Mouse (Mus musculus): ENCODE measurements around the gene Dusp8. TPM values are rescaled to one million over a fixed set of nuclear protein-coding genes. Genes with fewer than 3 reads are reported as not detected.
A peak's percentile ranks its signal among the peaks of the same experiment; 100 is the strongest.
"Not testable (repeated sequence)": the region's sequence is repeated elsewhere in the genome, so short reads cannot be mapped to it uniquely, and the experiment has no call there.

Gene Dusp8
- total RNA-seq (2014; fragmentation: Nextera tagmentation) (0.25 TPM in 1 of 2 replicates, not detected in the other), total RNA-seq (2017) (0.04 and 1.1 TPM in 2 replicates)

DNA sequence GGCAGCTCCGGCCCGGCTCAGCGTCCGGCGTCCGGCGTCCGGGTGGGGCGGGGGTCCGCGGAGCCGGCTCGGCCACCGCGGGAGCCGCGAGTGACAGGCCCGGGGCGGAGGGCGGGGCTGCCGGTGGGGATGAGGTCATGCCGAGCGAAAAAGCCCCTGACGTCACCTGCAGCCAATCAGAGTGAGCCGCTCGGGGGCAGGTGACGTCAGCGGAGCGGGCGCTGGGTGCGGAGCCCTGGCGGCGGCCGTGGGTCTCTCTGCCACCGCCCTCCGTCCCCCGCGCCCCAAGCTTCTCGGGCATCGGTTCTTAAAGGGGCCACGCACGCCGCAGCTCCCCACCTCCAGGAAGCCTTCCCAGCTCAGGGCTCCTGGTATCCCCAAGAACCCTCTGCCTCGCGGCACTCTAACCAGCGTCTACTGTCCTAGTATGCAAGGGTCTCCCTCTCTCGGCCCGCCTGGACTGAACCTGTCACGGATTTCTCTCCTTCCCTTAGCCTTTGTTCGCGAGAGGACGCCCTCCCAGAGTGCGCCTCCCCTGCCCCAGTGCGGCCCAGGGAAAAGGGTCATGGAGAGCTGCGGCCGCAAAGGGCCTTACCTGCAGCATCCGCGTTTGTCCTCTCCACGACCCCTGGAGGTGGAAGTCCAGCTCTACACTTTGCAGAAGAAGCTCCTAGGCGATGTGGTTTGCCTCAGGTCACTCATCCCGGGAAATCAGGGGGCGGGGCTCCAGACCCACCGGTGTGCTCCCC lies at the start of gene Dusp8:
Gene Dusp8, minus strand, starts transcription at position 661 of the 749 bp plus-strand sequence.
- peak; percentile 83 for ATAC-seq (replicated peaks; ENCODE audit: low FRiP score, low TSS enrichment, poor library complexity, severe bottlenecking)

DNA sequence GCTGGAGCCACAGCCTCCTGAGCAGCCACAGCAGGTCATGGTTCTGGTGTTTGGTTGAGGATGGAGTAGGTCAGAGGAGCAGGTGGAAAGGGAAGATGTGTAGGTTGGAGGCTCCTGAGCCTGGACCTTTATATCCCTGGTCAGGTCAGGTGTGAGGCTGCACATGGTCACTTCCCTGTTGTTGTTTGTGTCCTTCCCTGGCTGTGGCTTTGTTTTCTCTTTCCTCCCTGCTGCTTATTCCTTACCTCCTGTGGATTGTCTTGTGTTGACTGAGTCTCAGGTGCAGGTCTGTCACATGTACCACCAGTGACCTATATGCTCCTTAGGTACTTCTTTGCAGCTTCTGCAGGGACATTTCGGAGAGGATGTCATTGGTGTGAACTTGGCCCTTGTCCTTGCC lies 48.9 kb upstream of the Dusp8 start, which contains the start of gene Gm45337:
Gene Gm45337, minus strand, starts transcription at position 101 of the 400 bp plus-strand sequence.
- no peak for ATAC-seq (replicated peaks; ENCODE audit: low FRiP score, low TSS enrichment, poor library complexity, severe bottlenecking)

DNA sequence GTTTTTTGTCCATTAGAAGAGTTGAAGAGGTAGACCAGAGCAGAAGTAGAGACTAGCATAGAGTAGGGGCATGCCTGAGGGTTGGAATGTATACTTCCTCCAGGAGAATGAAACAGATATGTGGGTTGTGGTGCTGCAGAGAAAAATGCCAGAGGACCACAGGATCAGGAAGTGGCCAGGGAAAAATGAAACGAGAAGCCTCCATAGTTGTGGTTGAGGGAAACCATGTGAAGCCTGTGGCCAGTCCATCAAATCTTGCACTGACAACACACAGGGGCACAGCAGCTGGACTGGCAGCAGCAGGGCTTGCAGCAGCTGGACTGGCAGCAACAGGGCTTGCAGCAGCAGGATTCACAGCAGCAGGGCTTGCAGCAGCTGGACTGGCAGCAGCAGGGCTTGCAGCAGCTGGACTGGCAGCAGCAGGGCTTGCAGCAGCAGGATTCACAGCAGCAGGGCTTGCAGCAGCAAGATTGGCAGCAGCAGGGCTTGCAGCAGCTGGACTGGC lies 47.9 kb upstream of the Dusp8 start:
- not testable (repeated sequence) for ATAC-seq (replicated peaks; ENCODE audit: low FRiP score, low TSS enrichment, poor library complexity, severe bottlenecking)

DNA sequence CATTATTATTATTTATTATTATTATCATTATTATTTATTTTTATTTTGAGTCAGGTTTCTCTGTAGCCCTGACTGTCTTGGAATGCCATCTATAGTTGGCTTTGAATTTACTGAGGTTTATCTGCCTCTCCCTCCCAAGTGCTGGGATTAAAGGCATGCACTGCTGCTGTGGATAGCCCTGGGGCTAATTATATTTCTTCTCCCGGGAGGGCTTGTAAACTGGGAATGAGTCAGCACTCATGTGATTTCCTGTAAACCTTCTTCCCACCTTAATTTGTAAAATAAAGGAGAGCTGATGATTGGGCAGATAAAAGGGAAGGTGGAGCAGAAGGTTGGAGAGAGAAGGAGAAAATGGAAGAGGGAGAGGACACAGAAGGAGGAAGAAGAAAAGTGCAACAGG lies 45.1 kb upstream of the Dusp8 start:
- ATAC-seq (replicated peaks; ENCODE audit: low FRiP score, low TSS enrichment, poor library complexity, severe bottlenecking) = no peak

DNA sequence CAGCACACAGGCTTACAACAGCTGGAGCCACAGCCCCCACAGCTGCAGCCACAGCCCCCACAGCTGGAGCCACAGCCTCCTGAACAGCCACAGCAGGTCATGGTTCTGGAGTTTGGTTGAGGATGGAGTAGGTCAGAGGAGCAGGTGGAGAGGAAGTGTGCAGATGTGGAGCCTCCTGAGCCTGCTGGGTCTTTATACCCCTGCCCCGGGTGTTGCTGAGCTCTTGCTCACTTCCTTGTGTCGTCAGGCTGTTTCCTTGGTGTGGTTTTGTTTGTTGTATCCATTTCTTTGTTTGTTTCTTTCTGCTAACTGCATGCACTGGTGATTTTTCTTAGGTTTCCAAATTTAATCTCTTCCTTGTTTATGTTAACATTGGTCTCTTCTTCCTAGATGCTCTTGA lies 40.3 kb upstream of the Dusp8 start, which contains the start of gene Gm39115:
Gene Gm39115, minus strand, starts transcription at position 101 of the 400 bp plus-strand sequence.
- not testable (repeated sequence) for ATAC-seq (replicated peaks; ENCODE audit: low FRiP score, low TSS enrichment, poor library complexity, severe bottlenecking)

DNA sequence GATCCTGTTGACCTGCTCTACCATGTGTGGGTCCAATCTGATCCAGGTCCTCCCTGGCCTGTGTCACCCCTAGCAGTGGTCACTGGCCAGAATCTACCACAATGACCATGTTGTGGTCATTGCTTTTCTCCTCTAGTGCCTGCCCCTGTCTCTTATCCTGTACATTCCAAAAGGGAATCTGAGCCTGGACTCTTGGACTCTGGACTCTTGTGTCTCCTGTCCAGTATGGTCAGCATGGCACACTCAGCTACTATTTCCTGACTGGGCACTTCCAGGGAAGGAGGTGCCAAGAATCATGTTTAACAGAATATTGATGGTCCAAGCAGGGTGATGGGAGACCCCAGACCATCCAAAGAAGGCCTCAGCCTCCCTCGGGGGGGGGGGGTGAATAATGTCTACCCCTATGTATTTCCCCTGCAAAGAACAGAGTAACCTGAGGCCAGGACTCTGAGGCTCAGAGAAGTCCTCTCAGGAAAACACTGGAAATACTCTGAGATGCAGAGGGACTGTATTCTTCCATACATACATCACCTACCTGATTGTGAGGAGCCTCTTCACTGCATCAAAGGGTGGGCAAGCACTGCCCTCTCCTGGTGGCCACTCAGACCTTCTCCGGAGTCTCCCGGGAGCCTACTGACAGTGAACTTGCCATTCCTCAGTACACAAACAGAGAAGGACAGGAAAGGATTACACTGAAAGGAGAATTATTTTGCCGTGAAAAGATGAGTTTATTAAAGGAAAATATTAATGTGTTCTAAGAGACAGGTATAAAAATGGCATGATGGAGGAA lies 38.8 kb upstream of the Dusp8 start:
- ATAC-seq (replicated peaks; ENCODE audit: low FRiP score, low TSS enrichment, poor library complexity, severe bottlenecking) = no peak

DNA sequence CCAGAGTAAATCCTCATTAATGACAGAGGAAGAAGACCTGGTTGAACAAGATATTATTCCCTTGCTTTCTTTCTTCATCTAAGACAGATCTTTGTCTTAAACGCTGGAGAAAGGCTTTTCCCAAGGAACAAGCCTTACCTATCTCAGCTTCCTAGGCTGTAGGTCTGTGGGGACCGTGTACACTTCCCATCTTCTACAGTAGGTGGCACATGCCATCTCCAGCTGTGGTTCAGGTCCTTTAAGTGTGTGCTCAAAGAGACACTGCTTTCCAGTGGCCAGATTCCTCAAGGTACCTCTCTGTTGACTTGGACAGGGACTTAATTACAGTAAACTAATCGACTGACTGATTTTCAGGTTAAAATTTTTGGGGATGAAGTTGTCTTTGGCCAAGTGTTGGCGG lies 33.2 kb upstream of the Dusp8 start:
- no peak for ATAC-seq (replicated peaks; ENCODE audit: low FRiP score, low TSS enrichment, poor library complexity, severe bottlenecking)

DNA sequence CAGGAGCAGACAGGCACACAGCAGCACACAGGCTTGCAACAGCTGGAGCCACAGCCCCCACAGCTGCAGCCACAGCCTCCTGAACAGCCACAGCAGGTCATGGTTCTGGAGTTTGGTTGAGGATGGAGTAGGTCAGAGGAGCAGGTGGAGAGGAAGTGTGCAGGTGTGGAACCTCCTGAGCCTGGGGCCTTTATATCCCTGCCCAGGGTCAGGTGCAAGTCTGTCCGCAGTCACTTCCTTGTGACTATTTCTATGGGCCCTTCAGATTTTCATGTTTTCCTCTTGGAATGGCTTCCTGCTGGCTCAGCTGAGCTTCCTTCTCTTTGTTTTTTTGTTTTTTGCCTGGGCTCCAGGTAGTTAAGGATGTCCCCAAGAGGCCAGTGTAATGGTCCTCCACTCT lies 25.0 kb upstream of the Dusp8 start, which contains the start of gene Gm45618:
Gene Gm45618, minus strand, starts transcription at position 101 of the 400 bp plus-strand sequence.
- ATAC-seq (replicated peaks; ENCODE audit: low FRiP score, low TSS enrichment, poor library complexity, severe bottlenecking) = not testable (repeated sequence)

DNA sequence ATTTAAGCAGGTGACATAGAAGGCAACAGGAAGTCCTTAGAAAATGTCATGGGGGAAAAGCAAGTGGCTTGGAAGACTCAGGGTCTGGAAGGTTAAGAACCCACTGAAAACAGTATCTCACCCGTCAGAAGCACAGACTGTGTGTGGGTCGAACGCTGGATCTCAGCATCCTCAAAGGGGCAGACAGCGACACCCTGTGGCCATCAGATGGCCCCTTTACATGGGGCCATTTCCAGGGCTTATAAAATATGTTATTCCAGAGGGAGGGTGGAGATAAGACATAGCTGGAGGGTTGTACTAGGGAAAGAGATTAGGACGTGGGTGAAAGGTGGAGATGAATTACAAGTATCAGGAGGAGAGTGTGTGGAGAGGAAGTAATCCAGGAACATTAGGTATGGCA lies 24.0 kb upstream of the Dusp8 start:
- ATAC-seq (replicated peaks; ENCODE audit: low FRiP score, low TSS enrichment, poor library complexity, severe bottlenecking) = peak; percentile 70

DNA sequence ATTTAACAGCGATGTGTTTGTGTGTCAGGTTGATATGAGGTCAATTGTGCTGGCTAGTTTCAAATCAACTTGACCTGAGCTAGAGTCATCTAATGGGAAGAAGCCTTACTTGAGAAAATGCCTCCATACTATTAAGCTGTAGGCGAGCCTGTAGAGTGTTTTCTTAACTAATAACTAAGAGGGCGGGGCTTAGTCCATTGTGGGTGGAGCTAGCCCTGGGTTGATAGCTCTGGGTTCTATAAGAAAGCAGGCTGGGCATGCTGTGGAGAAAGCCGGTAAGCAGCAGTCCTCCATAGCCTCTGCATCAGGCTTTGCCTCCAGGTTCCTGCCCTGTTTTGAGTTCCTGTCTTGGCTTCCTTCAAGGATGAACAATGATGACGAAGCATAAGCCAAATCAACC lies 9.1 kb upstream of the Dusp8 start:
- peak; percentile 65; the same call in 1 of the 2 replicates for ATAC-seq (replicated peaks; ENCODE audit: low FRiP score, low TSS enrichment, poor library complexity, severe bottlenecking)

DNA sequence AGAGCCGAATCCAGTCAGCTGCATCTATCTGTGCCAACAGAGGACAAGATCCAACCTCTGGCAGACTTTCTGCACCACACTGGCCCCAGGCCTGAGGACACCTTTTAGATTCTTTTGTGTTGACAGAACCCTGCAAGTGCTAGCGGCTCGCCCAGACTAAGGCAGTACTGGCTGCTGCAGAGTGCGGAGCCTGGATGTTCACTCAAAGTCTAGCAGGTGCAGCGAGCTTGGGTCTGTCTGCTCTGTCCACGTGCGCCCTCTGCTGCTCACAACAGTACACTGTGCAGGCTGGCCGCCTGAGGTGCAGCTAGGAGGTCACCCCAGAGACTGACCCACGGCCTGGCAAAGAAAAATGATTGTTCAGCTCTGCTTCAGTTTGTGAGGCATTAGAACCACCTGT lies 2.1 kb upstream of the Dusp8 start:
- peak; percentile 81 for ATAC-seq (replicated peaks; ENCODE audit: low FRiP score, low TSS enrichment, poor library complexity, severe bottlenecking)

DNA sequence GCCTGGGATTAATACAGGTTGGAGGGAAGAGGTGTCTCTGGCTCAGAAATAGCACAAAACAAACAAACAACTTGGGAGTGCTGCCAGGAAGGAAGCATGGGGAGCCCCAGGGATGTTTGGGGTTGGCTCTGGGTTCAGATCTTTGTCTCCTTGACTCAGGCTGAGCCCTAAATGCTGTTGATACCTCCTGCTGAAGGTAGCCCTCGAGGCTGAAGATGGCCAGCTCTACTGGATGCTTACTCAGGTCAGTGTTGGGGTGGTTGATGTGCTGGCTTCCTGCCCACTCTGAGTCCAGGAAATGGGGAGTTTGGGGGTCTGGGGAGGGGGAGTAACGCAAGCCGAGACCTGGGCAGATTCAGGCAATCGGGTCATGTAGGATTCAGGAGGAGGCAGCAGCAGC lies 1.1 kb upstream of the Dusp8 start:
- no peak for ATAC-seq (replicated peaks; ENCODE audit: low FRiP score, low TSS enrichment, poor library complexity, severe bottlenecking)

DNA sequence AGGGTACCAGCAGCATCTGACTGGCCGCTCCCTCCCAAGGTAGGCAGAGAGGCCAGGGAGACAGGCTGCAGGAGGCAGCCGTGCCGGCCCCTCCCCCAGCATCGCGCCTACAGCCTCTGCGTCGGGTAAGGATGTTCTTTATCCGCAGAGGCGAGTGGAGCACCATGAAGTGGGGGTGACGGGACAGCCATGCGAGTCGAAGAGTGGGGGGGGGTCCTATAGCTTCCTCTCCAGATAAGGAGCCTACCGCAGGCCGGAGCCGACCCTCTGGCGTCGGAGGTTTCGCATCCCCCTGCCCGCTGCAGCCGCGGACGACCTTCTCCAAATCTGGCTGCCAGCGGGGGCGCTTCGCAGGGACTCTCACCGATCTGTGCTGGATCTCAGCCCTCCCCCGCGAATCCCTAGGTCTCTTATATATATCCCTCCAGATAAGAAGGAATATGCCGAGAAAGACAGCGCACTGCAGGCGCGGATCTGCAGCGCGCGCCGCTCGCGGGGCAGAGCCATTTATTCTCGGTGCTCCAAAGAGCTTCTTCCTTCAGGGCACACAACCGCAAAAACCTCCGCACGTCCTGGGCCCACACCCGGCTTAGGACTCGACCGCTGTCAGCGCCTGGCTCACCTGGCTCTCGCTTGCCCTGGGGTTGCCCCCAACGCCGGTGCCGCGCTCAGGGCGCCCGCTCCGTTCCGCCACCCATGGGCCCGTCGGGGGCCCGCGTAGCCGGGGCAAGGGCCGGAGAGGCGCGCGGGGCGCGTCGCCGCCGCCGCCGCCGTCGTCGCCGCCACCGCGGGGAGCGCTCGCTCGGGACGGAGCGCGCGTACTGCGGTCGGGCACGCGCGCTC lies 1.1 kb downstream of the Dusp8 start:
- no peak for ATAC-seq (replicated peaks; ENCODE audit: low FRiP score, low TSS enrichment, poor library complexity, severe bottlenecking)

DNA sequence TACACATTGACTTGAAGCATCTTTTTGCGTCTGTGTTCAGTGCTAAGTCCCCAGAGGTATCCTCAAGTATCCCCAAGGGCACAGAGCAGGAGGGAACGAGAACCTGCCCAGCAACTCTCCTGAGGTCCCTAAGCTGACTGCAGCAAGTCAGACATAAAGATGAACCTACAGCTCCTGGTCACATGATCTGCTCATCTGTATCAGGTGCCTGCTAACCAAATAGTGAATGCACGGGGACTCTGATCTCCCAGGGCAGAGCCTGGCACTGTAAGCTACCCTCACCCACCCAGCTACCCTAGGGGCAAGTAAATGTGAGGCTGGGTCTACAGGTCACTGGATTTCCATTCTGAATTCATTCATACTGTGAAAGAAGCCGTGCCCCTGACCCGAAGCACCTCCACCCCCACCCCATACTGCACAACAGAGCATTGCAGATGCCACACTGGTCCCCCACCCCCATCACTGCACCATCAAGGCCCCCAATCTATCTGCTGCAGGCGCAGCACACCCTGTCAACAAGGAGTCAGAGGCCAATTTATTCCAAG lies 1.9 kb downstream of the Dusp8 start:
- no peak for ATAC-seq (replicated peaks; ENCODE audit: low FRiP score, low TSS enrichment, poor library complexity, severe bottlenecking)

DNA sequence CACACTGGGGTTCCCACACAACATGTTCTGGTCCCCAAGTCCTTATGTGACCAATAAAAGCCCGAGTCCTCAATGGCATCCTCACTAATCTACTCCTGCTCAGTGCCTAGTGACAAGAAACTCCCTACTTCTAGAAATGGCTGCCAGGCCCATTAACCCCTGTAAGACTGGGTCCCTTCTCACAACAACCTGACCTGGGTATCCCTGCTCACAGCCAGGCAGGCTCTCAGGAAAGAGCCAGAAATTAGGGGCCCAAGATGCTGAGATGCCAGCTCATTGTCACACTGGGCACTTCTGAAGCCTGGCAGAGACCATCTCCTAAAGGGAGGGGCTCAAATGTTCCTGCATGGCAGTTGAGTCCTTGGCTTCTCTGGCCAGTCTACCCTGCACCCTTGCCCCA lies 2.7 kb downstream of the Dusp8 start:
- ATAC-seq (replicated peaks; ENCODE audit: low FRiP score, low TSS enrichment, poor library complexity, severe bottlenecking) = no peak

DNA sequence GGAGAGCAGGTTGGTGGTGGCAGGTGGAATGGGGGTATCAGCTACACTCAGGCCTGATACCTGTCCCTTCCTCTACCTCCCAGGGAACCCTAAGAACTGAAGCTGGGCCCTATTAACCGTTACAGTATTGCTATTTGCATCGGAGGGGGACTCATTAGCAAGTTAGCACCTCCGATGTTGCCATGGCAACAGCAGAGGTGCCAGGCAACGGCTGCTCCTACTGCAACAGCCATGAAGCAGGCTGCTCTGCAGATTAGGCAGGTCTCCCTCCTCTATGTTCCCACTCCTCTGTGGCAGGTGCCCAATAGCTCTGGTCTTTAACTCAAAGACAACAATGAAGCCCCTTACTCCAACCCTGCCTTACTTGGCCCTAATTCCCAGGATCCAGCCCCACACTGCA lies 3.8 kb downstream of the Dusp8 start:
- no peak for ATAC-seq (replicated peaks; ENCODE audit: low FRiP score, low TSS enrichment, poor library complexity, severe bottlenecking)

DNA sequence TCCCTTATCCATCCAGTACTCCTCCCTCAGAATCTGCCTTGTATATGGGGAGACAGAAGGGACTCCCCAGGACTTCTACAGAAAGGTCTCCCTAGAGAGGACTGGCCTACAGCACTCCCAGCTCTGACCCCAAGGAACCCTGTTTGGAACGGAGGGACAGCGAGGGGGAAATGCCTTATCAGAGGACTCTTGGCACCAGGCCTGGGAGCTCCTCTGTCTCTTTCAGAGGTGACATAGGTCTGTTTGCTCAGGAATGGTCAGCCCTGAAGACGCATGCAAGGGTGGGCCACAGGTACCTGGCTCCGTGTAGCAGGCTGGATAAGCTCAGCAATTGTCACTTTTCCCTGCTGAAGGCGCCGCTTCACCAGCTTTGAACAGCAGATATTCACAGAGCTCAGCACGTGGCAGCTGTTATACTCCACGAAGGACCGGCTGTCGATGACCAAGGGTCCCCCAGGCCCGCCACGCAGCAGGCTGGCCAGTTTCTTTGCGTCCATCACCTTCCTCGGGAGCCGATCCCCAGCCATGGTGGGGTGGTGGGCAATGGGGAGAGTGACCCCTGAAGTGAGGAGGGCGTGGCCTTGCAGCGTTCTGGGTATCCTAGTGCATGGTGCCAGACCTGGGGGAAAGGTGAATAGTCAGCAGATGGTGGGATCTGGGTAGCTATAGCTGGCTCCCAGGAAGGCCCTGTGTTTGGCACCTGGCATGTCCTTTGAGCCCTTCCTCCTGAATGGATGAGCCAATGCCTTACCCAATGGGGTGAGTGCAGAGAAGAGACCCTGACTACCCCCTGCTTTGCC lies 5.8 kb downstream of the Dusp8 start:
- no peak for ATAC-seq (replicated peaks; ENCODE audit: low FRiP score, low TSS enrichment, poor library complexity, severe bottlenecking)

DNA sequence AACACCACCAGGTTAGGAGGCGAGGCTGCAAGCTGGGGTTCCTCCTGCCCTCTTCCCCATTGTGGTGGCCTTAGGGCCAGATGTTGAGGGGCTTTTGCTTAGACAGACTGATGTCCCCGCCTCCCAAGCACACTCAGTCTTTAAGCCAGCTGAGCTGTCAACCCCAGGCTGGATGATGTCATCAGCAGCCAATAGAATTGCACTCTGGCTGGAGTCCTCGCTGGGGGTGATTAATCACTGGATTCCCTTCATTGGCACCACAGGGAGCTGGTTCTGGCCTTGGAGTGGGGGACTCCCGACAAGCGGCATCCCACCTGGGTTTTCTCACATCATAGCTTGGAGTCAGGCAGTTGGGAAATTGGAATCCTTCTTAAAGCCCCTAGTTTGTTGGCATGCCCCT lies 6.8 kb downstream of the Dusp8 start:
- ATAC-seq (replicated peaks; ENCODE audit: low FRiP score, low TSS enrichment, poor library complexity, severe bottlenecking) = no peak

Measured in megakaryocyte-erythroid progenitor cell, adult 5-6 weeks (primary cell).